ENCODE assay signal across 16 mouse cellular contexts in genomic region chr8:52502396-52502795, GRCm38 (mm10).
"Had no signal": no experiment of that assay in that cellular context is flagged by ENCODE, and none has a peak within 500 bp of the region (broad histone marks: within the 10 kb centered on the region; RNA-seq: fewer than 3 reads in every experiment).

No protein-coding gene starts in this region.

- DNase-seq: kidney, adult 11 months; kidney, postnatal 10 days; kidney, postnatal 4 days; liver; liver, embryonic 13.5 days; liver, postnatal 0 days; lung, postnatal 14 days; retina, postnatal 1 day; thymus, postnatal 14 days had no signal

- ATAC-seq: liver, postnatal 0 days; midbrain, embryonic 15.5 days had no signal

- H3K4me3 ChIP-seq: layer of hippocampus, adult 2 months; limb, embryonic 12.5 days; liver, embryonic 13.5 days; lung, embryonic 15.5 days; megakaryocyte, embryonic 14.5 days; midbrain, embryonic 15.5 days; neural tube, embryonic 12.5 days had no signal

- H3K27ac ChIP-seq: layer of hippocampus, adult 2 months; limb, embryonic 12.5 days; liver, embryonic 13.5 days; lung, embryonic 15.5 days; macrophage; midbrain, embryonic 15.5 days; neural tube, embryonic 12.5 days had no signal
